Mouse (Mus musculus) neural tube, embryonic 13.5 days (tissue): ENCODE data around the gene Sco2. TPM values are rescaled to one million over a fixed set of nuclear protein-coding genes. Genes with fewer than 3 reads are reported as not detected.

Experiments used
- ATAC-seq: fragments of 200-750 bp; cut with Nextera tagmentation; 2 replicates; pipeline ENCODE4 v1.8.0; 2017; ENCODE audit warnings: low read depth, mild to moderate bottlenecking, moderate TSS enrichment, moderate library complexity
- H3K27ac ChIP-seq: fragments of 300-500 bp; sonication (generic); replicated peaks from 2 replicates; pipeline ENCODE4 v1.5.1; 2015; ENCODE audit warnings: moderate library complexity, mild to moderate bottlenecking, inconsistent platforms
- H3K27me3 ChIP-seq: fragments of 300-500 bp; sonication (generic); 2 replicates; pipeline ENCODE4 v1.6.1; 2015; ENCODE audit warnings: mild to moderate bottlenecking, inconsistent platforms
- H3K36me3 ChIP-seq: fragments of 300-500 bp; sonication (generic); 2 replicates; pipeline ENCODE4 v1.6.1; 2015; ENCODE audit warnings: mild to moderate bottlenecking, inconsistent platforms
- H3K4me1 ChIP-seq: fragments of 300-500 bp; sonication (generic); replicated peaks from 2 replicates; pipeline ENCODE4 v1.6.1; 2015; ENCODE audit warnings: inconsistent platforms
- H3K4me2 ChIP-seq: fragments of 300-500 bp; sonication (generic); 2 replicates; pipeline ENCODE4 v1.6.1; 2015; ENCODE audit warnings: inconsistent platforms, mild to moderate bottlenecking, moderate library complexity
- H3K4me3 ChIP-seq: fragments of 300-500 bp; sonication (generic); 2 replicates; pipeline ENCODE4 v1.5.1; 2015; ENCODE audit warnings: mild to moderate bottlenecking, inconsistent platforms
- H3K9ac ChIP-seq: fragments of 300-500 bp; sonication (generic); 2 replicates; pipeline ENCODE4 v1.6.1; 2015; ENCODE audit warnings: moderate library complexity, mild to moderate bottlenecking, inconsistent platforms
- H3K9me3 ChIP-seq: fragments of 300-500 bp; sonication (generic); 2 replicates; pipeline ENCODE4 v1.6.1; 2016; ENCODE audit warnings: inconsistent platforms
- WGBS: fragments of 180-500 bp; shearing (Covaris S2); methylation state at CpG from one replicate; pipeline ENCODE4 v1.1.7; 2015; 5-methylcytosine and 5-hydroxymethylcytosine counted together
- polyA plus RNA-seq: library from polyadenylated mRNA; unstranded; fragments of >200 nt; fragmentation: Nextera tagmentation; extraction: Ambion mirVana; gene quantifications from 2 replicates; pipeline ENCODE4 v1.2.1, GENCODE M21; 2015

Sco2 gene
- polyA plus RNA-seq, 1 experiment from 2014 or later = 10.9 TPM

DNA sequence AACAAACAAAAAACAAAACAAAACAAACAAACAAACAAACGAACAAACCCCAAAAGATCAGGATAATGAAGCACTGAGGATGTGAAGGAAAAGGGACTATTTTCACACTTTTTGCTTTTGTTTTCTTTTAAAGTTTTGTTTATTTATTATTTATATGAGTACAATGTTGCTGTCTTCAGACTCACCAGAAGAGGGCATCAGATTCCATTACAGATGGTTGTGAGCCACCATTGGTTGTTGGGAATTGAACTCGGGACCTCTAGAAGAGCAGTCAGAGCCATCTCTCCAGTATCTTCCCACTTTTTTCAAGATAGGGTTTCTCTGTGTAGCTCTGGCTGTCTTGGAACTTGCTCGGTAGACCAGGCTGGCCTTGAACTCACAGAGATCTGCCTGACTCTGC is 30.3 kb downstream of the Sco2 start:
- ATAC-seq = no peak
- WGBS = 91% methylated on average over 3 of the region's 3 CpGs
- H3K4me2 ChIP-seq = no peak overlapping the region
- no peaks in the 10 kb centered on the region for H3K9me3 ChIP-seq
- H3K9ac ChIP-seq = no peak overlapping the region
- no peak overlapping the region for H3K27ac ChIP-seq
- H3K27me3 ChIP-seq = no peaks in the 10 kb centered on the region
- H3K4me3 ChIP-seq = no peak overlapping the region
- H3K4me1 ChIP-seq = no peaks in the 10 kb centered on the region
- H3K36me3 ChIP-seq = no peaks in the 10 kb centered on the region

- Histone ChIP-seq H3K4me3 (no peak overlapping the region), H3K4me2 (no peak overlapping the region), H3K9ac (no peak overlapping the region), H3K36me3 (no peaks in the 10 kb centered on the region), H3K27ac (no peak overlapping the region), H3K4me1 (no peaks in the 10 kb centered on the region), H3K27me3 (no peaks in the 10 kb centered on the region), H3K9me3 (no peaks in the 10 kb centered on the region)
- no peak for ATAC-seq
- WGBS = 45% methylated on average over 1 of the region's 1 CpGs
Measured at GRCm38 (mm10) chr15:89341678-89342077, 32.0 kb downstream of the Sco2 start.

DNA sequence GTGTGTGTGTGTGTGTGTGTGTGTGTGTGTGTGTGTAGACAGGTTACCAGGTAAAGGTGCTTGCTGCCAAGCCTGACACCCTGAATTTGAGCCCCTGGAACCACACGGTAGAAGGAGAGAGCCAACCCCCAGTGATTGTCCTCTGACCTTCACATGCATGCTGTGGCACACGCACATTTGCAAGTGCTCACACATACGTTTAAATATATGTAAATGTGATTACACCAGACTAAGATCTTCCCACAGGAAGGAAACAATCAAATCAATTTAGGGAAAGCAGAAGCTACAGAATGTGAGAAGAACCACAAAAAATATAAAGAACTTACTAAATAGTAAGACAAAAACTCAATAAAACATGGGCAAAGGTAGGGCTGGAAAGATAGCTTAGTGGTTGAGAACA is 33.5 kb downstream of the Sco2 start:
- 86% methylated on average over 3 of the region's 3 CpGs for WGBS
- H3K27me3 ChIP-seq = no peaks in the 10 kb centered on the region
- H3K27ac ChIP-seq = no peak overlapping the region
- no peak overlapping the region for H3K4me3 ChIP-seq
- no peak for ATAC-seq
- H3K9ac ChIP-seq = no peak overlapping the region
- H3K4me1 ChIP-seq = no peaks in the 10 kb centered on the region
- H3K9me3 ChIP-seq = no peaks in the 10 kb centered on the region
- no peak overlapping the region for H3K4me2 ChIP-seq
- no peaks in the 10 kb centered on the region for H3K36me3 ChIP-seq

DNA sequence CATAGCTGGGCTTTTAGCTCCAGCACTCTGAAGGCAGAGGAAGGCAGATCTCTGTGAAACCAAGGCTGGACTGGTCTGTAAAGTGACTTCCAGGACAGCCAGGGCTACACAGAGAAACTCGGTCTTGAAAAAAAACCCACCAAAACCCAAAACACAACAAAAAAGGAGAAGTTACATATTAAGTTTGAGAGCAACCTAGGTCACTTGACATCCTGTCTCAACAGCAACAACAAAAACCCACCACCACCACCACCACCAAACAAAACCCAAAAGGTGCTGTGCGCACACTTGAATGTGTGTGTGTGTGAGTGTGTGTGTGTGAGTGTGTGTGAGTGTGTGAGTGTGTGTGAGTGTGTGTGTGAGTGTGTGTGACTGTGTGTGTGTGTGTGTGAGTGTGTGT is 34.0 kb downstream of the Sco2 start:
- ATAC-seq = no peak
- Histone ChIP-seq H3K4me1 (no peaks in the 10 kb centered on the region), H3K9me3 (no peaks in the 10 kb centered on the region), H3K36me3 (no peaks in the 10 kb centered on the region), H3K4me3 (no peak overlapping the region), H3K9ac (no peak overlapping the region), H3K27ac (no peak overlapping the region), H3K4me2 (no peak overlapping the region), H3K27me3 (no peaks in the 10 kb centered on the region)
- 88% methylated on average over 2 of the region's 2 CpGs for WGBS

GRCm38 (mm10) chr15:89336422-89336821 is 37.2 kb downstream of the Sco2 start:
- 89% methylated on average over 14 of the region's 14 CpGs for WGBS

DNA sequence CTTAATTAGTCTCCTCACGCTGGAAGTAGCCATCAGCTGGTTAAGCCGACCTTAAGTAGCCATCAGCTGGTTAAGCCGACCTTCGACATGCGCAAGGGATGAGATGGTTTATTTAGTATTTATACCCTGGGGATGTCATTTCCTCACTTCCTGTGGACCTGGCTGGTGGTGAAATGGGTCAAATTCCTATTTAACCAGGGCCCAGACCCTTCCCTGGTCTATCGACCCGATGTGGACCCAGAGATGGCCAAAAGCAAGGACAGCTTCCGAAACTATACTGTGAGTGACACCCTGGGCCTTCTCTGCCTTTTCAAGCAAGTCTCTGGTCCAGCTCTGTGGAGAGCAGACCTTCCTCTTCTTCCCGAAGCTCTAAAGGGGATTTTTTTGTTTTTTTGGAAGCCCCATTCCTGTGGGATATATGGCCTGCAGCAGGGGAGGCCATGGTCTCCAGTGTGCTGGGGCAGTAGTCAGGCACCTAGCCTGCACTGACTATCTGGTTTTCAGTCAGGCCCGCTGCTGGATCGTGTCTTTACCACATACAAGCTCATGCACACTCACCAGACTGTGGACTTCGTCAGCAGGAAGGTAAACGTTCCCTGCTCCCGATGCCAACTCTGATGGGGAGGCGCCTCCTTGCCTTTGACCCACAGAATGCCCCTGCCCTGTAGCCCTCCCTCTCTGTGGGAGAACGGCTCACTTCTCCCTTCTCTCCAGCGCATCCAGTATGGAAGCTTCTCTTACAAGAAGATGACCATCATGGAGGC is 38.7 kb downstream of the Sco2 start:
- ATAC-seq = no peak
- Histone ChIP-seq H3K4me3 (no peak overlapping the region), H3K36me3 (no peaks in the 10 kb centered on the region), H3K27ac (no peak overlapping the region), H3K4me1 (no peaks in the 10 kb centered on the region), H3K9me3 (no peaks in the 10 kb centered on the region), H3K4me2 (no peak overlapping the region), H3K9ac (no peak overlapping the region), H3K27me3 (no peaks in the 10 kb centered on the region)
- 85% methylated on average over 17 of the region's 17 CpGs for WGBS

More at GRCm38 (mm10) chr15:89336422-89336821, 37.2 kb downstream of the Sco2 start:
- no peak overlapping the region for H3K4me3 ChIP-seq
- no peak overlapping the region for H3K4me2 ChIP-seq
- H3K36me3 ChIP-seq = no peaks in the 10 kb centered on the region
- H3K27me3 ChIP-seq = no peaks in the 10 kb centered on the region
- no peak for ATAC-seq
- H3K9ac ChIP-seq = no peak overlapping the region
- no peaks in the 10 kb centered on the region for H3K4me1 ChIP-seq
- no peaks in the 10 kb centered on the region for H3K9me3 ChIP-seq
- H3K27ac ChIP-seq = no peak overlapping the region

DNA sequence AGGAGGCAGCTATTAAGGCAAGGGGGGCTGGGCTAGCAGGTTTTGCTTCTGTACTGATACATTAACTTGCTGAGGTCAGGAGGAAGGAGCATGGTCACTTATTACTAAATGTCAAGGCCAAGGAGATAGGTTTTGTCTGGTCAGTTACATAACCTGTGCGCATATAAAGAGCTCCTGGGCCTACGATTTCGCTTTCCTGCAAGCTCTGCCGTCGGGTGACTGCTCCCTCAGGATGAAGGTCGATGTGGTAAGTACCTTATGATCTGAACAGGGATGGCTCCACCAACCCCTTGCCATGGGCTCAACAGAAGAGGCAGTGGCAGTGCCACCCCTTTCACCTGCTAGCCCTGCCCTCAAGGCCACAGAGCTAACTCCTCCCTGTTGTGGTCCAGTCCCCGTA is 39.4 kb downstream of the Sco2 start, which contains the start of gene Miox:
TSS of gene Miox (plus strand) at position 128 of the 400 bp plus-strand sequence.
- Histone ChIP-seq H3K27me3 (no peaks in the 10 kb centered on the region), H3K4me3 (no peak within 1 kb of the TSS)
- 84% methylated on average over 7 of the region's 7 CpGs for WGBS

DNA sequence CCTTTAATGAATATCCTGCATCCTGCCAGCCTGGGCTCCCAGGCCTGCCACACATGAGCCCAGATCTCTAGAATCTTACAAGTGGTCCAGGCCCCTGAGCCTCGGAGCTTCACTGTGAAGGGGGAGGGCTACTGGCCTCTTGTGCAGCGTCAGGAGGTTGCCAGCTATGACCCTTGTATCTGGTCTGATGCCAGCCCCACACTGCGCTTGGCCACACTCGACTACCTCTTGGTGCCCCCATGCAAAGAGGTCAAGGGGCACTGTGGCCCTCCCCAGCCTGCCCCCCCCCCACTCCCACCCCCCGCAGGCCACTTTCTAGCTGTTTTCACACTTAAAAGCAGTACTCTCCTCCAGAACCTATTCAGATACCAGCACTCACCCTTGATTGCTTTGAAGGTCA is 47.2 kb downstream of the Sco2 start:
- no peaks in the 10 kb centered on the region for H3K9me3 ChIP-seq
- 65% methylated on average over 5 of the region's 5 CpGs for WGBS
- H3K4me3 ChIP-seq = no peak overlapping the region
- H3K27ac ChIP-seq = no peak overlapping the region
- no peak overlapping the region for H3K4me2 ChIP-seq
- peaks cover 14% of the 10 kb centered on the region for H3K27me3 ChIP-seq
- H3K36me3 ChIP-seq = no peaks in the 10 kb centered on the region
- no peak overlapping the region for H3K9ac ChIP-seq
- H3K4me1 ChIP-seq = peaks cover 7% of the 10 kb centered on the region; the same call in 1 of the 2 replicates
- no peak for ATAC-seq

More for the DNA sequence above, 39.4 kb downstream of the Sco2 start, which contains the start of gene Miox:
- Histone ChIP-seq H3K4me1 (no peaks in the 10 kb centered on the region), H3K9ac (no peak within 1 kb of the TSS), H3K36me3 (no peaks in the 10 kb centered on the region), H3K9me3 (no peaks in the 10 kb centered on the region), H3K4me2 (no peak within 1 kb of the TSS), H3K27ac (no peak within 1 kb of the TSS)
- no peak for ATAC-seq

DNA sequence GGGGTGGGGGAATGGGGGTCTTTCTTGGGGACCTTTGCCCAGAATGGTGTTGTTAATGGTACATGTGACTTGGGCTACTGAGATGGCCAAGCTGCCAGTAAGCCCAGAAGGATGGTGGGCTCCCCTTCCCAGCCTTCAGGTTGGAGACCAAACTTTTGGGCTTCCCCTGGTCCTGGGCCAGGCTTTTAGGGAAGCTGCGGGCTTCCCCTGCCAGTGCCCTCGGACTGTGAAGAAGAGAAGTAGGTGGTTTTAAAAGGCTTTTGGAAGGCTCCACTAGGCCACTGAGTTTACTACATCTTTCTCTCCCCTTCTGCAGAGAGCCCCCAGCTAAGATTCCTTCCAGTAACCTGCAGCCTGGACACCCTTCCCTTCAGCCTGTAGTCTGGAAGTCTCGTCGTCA is 50.0 kb downstream of the Sco2 start:
- ATAC-seq = no peak
- Histone ChIP-seq H3K4me2 (no peak overlapping the region), H3K9ac (no peak overlapping the region), H3K27me3 (peaks cover 14% of the 10 kb centered on the region), H3K36me3 (no peaks in the 10 kb centered on the region), H3K27ac (no peak overlapping the region), H3K9me3 (no peaks in the 10 kb centered on the region), H3K4me1 (peaks cover 7% of the 10 kb centered on the region; the same call in 1 of the 2 replicates), H3K4me3 (no peak overlapping the region)
- WGBS = 91% methylated on average over 4 of the region's 4 CpGs

- Histone ChIP-seq H3K27me3 (peaks cover 14% of the 10 kb centered on the region), H3K9me3 (no peaks in the 10 kb centered on the region), H3K4me3 (peak within 1 kb of the TSS; percentile 8; the same call in 1 of the 2 replicates), H3K4me1 (peaks cover 7% of the 10 kb centered on the region; the same call in 1 of the 2 replicates), H3K4me2 (peak within 1 kb of the TSS; percentile 28), H3K9ac (peak within 1 kb of the TSS; percentile 22; the same call in 1 of the 2 replicates), H3K27ac (no peak within 1 kb of the TSS), H3K36me3 (no peaks in the 10 kb centered on the region)
- ATAC-seq = no peak
- WGBS = 9% methylated on average over 26 of the region's 26 CpGs
Measured at GRCm38 (mm10) chr15:89322670-89323522, 50.8 kb downstream of the Sco2 start, which contains the start of gene Adm2. Gene Adm2, plus strand, starts transcription at chr15:89322720.
